Mouse (Mus musculus) ES-E14 (cell line): ENCODE measurements around the gene Fam169a. TPM values are rescaled to one million over a fixed set of nuclear protein-coding genes. Genes with fewer than 3 reads are reported as not detected.
"Not testable (repeated sequence)": the region's sequence is repeated elsewhere in the genome, so short reads cannot be mapped to it uniquely, and the experiment has no call there.

Experiments used
- DNase-seq: peaks from one replicate; pipeline ENCODE4 v3.0.0-alpha.2; 2013; ENCODE audit warnings: low read depth, low spot score
- H3K27ac ChIP-seq: 2 replicates; pipeline ENCODE4 v1.5.1; 2012; ENCODE audit warnings: low read depth, mild to moderate bottlenecking, low read length, moderate library complexity, mixed read lengths; ENCODE audit not compliant: poor library complexity, insufficient read depth, severe bottlenecking
- H3K36me3 ChIP-seq: 2 replicates; pipeline ENCODE4 v1.6.1; 2012; ENCODE audit warnings: mild to moderate bottlenecking, low read length, moderate library complexity, mixed read lengths; ENCODE audit not compliant: control insufficient read depth, poor library complexity, insufficient read depth, severe bottlenecking
- H3K4me1 ChIP-seq, 2 experiments: fragments of 150-350 bp in 1 of 2; sonication (generic) in 1 of 2; 2 replicates each; pipeline ENCODE4 v1.6.1; 2012; ENCODE audit warnings: low read length in 2 of 2, mild to moderate bottlenecking in 1 of 2, mixed read lengths in 1 of 2; ENCODE audit not compliant: control insufficient read depth in 2 of 2, insufficient read depth in 2 of 2, poor library complexity in 1 of 2
- H3K4me3 ChIP-seq, 2 experiments: fragments of 150-350 bp in 1 of 2; sonication (generic) in 1 of 2; 2 replicates each; pipeline ENCODE4 v1.5.1; 2012; ENCODE audit warnings: low read length in 2 of 2, low read depth in 1 of 2, mild to moderate bottlenecking in 1 of 2, mixed read lengths in 1 of 2; ENCODE audit not compliant: insufficient read depth in 1 of 2, poor library complexity in 1 of 2, severe bottlenecking in 1 of 2
- H3K9ac ChIP-seq: 2 replicates; pipeline ENCODE4 v1.6.1; 2012; ENCODE audit warnings: low read depth, mild to moderate bottlenecking, low read length, mixed read lengths; ENCODE audit not compliant: poor library complexity, insufficient read depth, severe bottlenecking
- H3K9me3 ChIP-seq: fragments of 150-350 bp; sonication (generic); 2 replicates; pipeline ENCODE4 v1.6.1; 2012; ENCODE audit warnings: low read depth, mild to moderate bottlenecking, low read length; ENCODE audit not compliant: control insufficient read depth, insufficient read depth
- CHD2 ChIP-seq: IDR thresholded peaks from 2 replicates; pipeline ENCODE4 v1.6.1; 2014; ENCODE audit warnings: mild to moderate bottlenecking, low read depth, low read length, inconsistent platforms
- HCFC1 ChIP-seq: IDR thresholded peaks from 2 replicates; pipeline ENCODE4 v1.6.1; 2012; ENCODE audit warnings: low read length, inconsistent platforms, borderline replicate concordance; ENCODE audit not compliant: insufficient read depth
- MAFK ChIP-seq: IDR thresholded peaks from 2 replicates; pipeline ENCODE4 v1.6.1; 2014; ENCODE audit warnings: mild to moderate bottlenecking, low read depth, low read length, inconsistent platforms; ENCODE audit not compliant: insufficient read depth
- ZC3H11A ChIP-seq: IDR thresholded peaks from 2 replicates; pipeline ENCODE4 v1.6.1; 2012; ENCODE audit warnings: low read depth, mild to moderate bottlenecking, inconsistent platforms, low read length, borderline replicate concordance
- ZNF384 ChIP-seq: IDR thresholded peaks from 2 replicates; pipeline ENCODE4 v1.6.1; 2012; ENCODE audit warnings: low read depth, low read length, inconsistent platforms
- in situ Hi-C, 2 experiments: fragments of 600-800 bp; cut with MboI; formaldehyde crosslinking; loops; one replicate each; pipeline ENCODE4 v1.15.1; 2025; ENCODE audit warnings: low sequenced_read_pairs in 2 of 2, inconsistent platforms in 1 of 2; ENCODE audit not compliant: unreplicated experiment in 2 of 2
- total RNA-seq: library from RNA; depleted of rRNA; stranded (reverse); fragments of 300-350 nt; gene quantifications from 2 replicates; pipeline ENCODE4 v1.2.3, GENCODE M21; 2012

Gene Fam169a
- total RNA-seq, 1 experiment = 63.4 TPM

DNA sequence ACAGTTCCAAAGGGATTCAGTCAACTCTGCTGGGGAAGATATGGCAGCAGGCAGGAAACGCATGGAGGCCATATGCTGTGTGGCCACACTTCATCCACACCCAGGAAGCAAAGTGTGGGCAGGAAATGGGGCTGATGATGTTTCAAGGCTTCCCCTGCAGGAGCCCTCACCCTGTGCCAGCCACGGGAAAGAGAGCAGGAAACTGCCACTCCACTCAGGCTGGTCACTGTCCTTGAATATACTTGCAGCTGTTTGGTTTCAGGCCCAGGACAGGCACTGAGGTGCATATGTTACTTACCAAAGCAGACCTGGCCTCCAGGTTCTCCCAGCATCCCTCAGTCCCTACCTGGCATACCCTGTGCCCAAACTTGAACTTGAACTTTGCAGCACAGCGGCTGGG is 2.7 kb upstream of the Fam169a start:
- peak overlapping the region; percentile 76 for H3K27ac ChIP-seq
- H3K9ac ChIP-seq = peak overlapping the region; percentile 77
- H3K4me1 ChIP-seq = peaks cover 9 to 11% of the 10 kb centered on the region in 2 experiments
- no peaks in the 10 kb centered on the region for H3K36me3 ChIP-seq
- in situ Hi-C loops = no loop called here
- peak overlapping the region; percentile 38 to 56; a peak in 3 of 4 replicates for H3K4me3 ChIP-seq
- no peak for DNase-seq
- no peaks in the 10 kb centered on the region for H3K9me3 ChIP-seq
- no peak for TF ChIP-seq ZNF384
- no peak for TF ChIP-seq MAFK
- no peak for TF ChIP-seq ZC3H11A
- TF ChIP-seq CHD2 = no peak
- TF ChIP-seq HCFC1 = no peak

DNA sequence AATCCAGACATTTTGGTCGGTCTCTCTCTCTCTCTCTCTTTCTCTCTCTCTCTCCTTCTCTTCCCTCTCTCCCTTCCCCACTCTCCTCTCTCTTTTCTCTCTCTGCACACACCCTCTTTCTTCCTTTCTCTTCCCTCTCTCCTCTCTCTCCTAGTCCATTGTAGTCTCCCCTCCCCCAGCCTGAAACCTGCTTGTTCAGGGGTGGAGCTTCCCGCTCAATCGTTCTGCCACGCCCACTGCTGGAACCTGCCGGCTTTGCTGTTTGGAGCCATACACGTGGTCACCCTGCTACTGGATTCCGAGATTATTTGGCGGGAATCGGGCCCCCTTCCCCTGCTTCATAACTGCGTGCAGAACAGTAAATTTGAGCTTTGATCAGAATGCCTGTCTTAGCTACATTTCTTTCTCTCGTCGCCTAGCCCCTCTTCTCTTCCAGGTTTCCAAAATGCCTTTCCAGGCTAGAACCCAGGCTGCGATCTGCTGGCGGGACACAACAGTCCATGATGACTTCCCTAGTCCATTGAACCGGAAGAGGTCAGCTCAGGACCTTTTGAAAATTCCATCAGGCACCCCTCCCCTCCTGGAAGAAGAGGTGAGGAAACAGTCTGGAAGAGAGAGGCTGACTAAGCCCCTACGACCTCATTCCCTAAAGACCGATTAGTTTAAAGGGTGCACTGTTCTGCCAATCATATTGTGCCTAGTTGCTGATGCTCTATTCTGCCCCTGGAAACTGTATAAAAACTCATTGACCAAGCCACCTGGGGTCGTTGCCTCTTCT is 2.1 kb upstream of the Fam169a start:
- peak overlapping the region; percentile 79 for H3K9ac ChIP-seq
- H3K4me3 ChIP-seq = peak overlapping the region; percentile 38 to 56; a peak in 3 of 4 replicates
- DNase-seq, in situ Hi-C loops, H3K36me3 ChIP-seq, H3K9me3 ChIP-seq: not testable (repeated sequence)
- H3K27ac ChIP-seq = peak overlapping the region; percentile 85
- peaks cover 12 to 13% of the 10 kb centered on the region in 2 experiments for H3K4me1 ChIP-seq

DNA sequence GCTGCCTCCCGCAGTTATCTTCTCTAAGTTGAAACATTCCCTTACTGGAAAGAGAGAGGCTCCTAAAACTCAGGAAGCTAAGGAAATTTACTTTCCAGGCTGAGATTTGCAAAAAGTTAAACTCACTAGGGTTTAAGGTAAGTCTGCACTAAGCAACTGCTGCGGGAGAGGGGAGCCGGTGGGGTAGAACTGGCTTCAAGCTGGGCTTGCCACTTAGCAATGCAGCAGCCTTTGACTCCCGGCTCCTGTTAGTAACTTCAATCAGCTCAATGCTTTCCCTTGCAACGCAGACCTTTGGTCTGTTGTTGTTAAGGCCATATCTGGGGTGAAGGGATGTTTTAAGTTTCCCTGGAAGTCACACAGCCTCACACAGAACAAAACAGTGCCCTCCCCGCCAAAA is 605 bp downstream of the Fam169a start:
- Histone ChIP-seq H3K4me1 (peaks cover 13 to 18% of the 10 kb centered on the region in 2 experiments), H3K27ac (peak overlapping the region; percentile 94), H3K9me3 (no peaks in the 10 kb centered on the region), H3K9ac (peak overlapping the region; percentile 69; the same call in 1 of the 2 replicates), H3K36me3 (no peaks in the 10 kb centered on the region), H3K4me3 (peak overlapping the region; percentile 57 to 66)
- DNase-seq = no peak
- in situ Hi-C loops = no loop called here
- TF ChIP-seq CHD2 (no peak), MAFK (no peak), HCFC1 (no peak), ZNF384 (no peak), ZC3H11A (no peak)

DNA sequence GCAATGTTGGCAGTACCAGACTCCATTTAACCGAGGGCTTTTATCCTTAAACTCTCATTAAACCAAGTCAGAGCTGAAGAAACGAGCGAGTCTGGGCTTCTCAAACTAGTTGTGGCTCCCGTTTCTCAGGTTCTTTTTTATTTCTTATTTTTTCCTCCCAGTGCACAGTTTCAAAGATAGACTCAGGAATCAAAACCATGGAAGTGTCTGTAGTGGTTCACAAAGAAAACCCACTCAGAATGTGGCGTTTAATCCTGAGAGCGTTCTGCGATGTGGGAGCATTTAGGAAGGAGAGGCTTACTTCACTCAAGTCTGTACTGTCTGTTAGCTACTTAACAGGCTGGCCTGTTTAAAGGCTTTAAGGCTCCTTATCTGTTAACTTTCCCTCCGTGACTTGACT is 1.1 kb downstream of the Fam169a start:
- DNase-seq = no peak
- no peaks in the 10 kb centered on the region for H3K9me3 ChIP-seq
- in situ Hi-C loops = no loop called here
- peak overlapping the region; percentile 94; the same call in 1 of the 2 replicates for H3K27ac ChIP-seq
- peak overlapping the region; percentile 57 to 66 for H3K4me3 ChIP-seq
- TF ChIP-seq HCFC1 = no peak
- TF ChIP-seq ZNF384 = no peak
- TF ChIP-seq CHD2 = no peak
- TF ChIP-seq MAFK = no peak
- TF ChIP-seq ZC3H11A = no peak
- H3K4me1 ChIP-seq = peaks cover 13 to 20% of the 10 kb centered on the region in 2 experiments
- peak overlapping the region; percentile 33; the same call in 1 of the 2 replicates for H3K9ac ChIP-seq
- no peaks in the 10 kb centered on the region for H3K36me3 ChIP-seq
